Mouse (Mus musculus) limb, embryonic 13.5 days (tissue): ENCODE results near the gene Abl2. TPM values are rescaled to one million over a fixed set of nuclear protein-coding genes. Genes with fewer than 3 reads are reported as not detected.

Source experiments
- ATAC-seq: fragments of 200-750 bp; cut with Nextera tagmentation; 2 replicates; pipeline ENCODE4 v1.8.0; 2017; ENCODE audit warnings: low read depth, moderate number of reproducible peaks, moderate TSS enrichment; ENCODE audit not compliant: low FRiP score
- H3K27ac ChIP-seq: fragments of 300-500 bp; sonication (generic); 2 replicates; pipeline ENCODE4 v1.5.1; 2015; ENCODE audit warnings: inconsistent platforms, mild to moderate bottlenecking, moderate library complexity
- H3K27me3 ChIP-seq: fragments of 300-500 bp; sonication (generic); 2 replicates; pipeline ENCODE4 v1.6.1; 2015; ENCODE audit warnings: mild to moderate bottlenecking, inconsistent platforms
- H3K36me3 ChIP-seq: fragments of 300-500 bp; sonication (generic); 2 replicates; pipeline ENCODE4 v1.6.1; 2015; ENCODE audit warnings: inconsistent platforms, mild to moderate bottlenecking, moderate library complexity
- H3K4me1 ChIP-seq: fragments of 300-500 bp; sonication (generic); 2 replicates; pipeline ENCODE4 v1.6.1; 2015; ENCODE audit warnings: inconsistent platforms
- H3K4me2 ChIP-seq: fragments of 300-500 bp; sonication (generic); replicated peaks from 2 replicates; pipeline ENCODE4 v1.6.1; 2015; ENCODE audit warnings: inconsistent platforms, mild to moderate bottlenecking, moderate library complexity
- H3K4me3 ChIP-seq: fragments of 300-500 bp; sonication (generic); 2 replicates; pipeline ENCODE4 v1.5.1; 2015; ENCODE audit warnings: moderate library complexity, mild to moderate bottlenecking, inconsistent platforms
- H3K9ac ChIP-seq: fragments of 300-500 bp; sonication (generic); 2 replicates; pipeline ENCODE4 v1.6.1; 2015; ENCODE audit warnings: mild to moderate bottlenecking, inconsistent platforms
- H3K9me3 ChIP-seq: fragments of 300-500 bp; sonication (generic); 2 replicates; pipeline ENCODE4 v1.6.1; 2016; ENCODE audit warnings: inconsistent platforms
- WGBS: fragments of 180-500 bp; shearing (Covaris S2); methylation state at CpG from one replicate; pipeline ENCODE4 v1.1.7; 2015; 5-methylcytosine and 5-hydroxymethylcytosine counted together
- polyA plus RNA-seq: library from polyadenylated mRNA; unstranded; fragments of >200 nt; fragmentation: Nextera tagmentation; extraction: Ambion mirVana; gene quantifications from 2 replicates; pipeline ENCODE4 v1.2.1, GENCODE M21; 2015

The Abl2 gene
- polyA plus RNA-seq, 1 experiment from 2014 or later = 5.3 TPM

GRCm38 (mm10) chr1:156616989-156617598 is 58.5 kb downstream of the Abl2 start:
- peaks cover 30% of the 10 kb centered on the region for H3K4me1 ChIP-seq
- peak overlapping the region; percentile 7; the same call in 1 of the 2 replicates for H3K4me2 ChIP-seq
- 0 out of 2 replicates have a peak overlapping the region, but pooled peaks have one; percentile 25 for H3K9ac ChIP-seq
- 51% methylated on average over 12 of the region's 12 CpGs for WGBS
- no peak overlapping the region; the same call in 1 of the 2 replicates for H3K4me3 ChIP-seq
- peaks cover 1% of the 10 kb centered on the region; the same call in 1 of the 2 replicates for H3K36me3 ChIP-seq
- H3K27me3 ChIP-seq = no peaks in the 10 kb centered on the region
- H3K9me3 ChIP-seq = no peaks in the 10 kb centered on the region
- ATAC-seq = no peak
- no peak overlapping the region for H3K27ac ChIP-seq

- H3K36me3 ChIP-seq = peaks cover 6% of the 10 kb centered on the region; the same call in 1 of the 2 replicates
Measured at GRCm38 (mm10) chr1:156617811-156618210, 59.2 kb downstream of the Abl2 start.

DNA sequence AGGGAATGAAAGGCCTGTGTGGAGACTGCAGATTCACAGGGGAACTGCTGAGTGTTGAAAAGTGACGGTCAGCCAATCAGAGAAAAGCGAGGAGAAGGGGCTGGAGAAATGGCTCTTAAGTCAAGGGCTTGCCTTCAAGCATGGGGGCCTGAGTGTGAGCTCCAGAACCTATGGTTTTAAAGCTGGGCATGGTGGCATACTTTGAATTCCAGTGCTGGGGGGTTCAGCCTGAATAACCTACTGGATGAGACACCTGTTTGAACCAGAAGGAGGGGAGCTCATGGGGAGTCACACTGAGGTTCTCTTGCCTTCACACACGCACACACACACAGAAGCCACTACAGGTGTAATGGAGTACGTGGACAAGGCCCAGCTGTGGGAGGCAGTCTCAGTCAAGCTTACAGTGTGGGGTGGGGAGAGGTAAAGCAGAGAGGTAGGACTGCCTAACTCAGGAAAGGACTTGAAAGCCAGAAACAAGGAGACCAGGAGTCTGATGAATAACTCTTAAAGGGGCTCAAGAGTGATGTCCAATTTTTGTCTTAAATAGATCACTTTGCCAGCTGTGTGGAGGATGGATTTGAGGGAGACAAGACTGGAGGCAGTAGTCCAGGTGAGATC is 61.8 kb downstream of the Abl2 start:
- 74% methylated on average over 4 of the region's 4 CpGs for WGBS
- Histone ChIP-seq H3K4me1 (peaks cover 17% of the 10 kb centered on the region), H3K27me3 (no peaks in the 10 kb centered on the region), H3K4me2 (no peak overlapping the region), H3K36me3 (peaks cover 20% of the 10 kb centered on the region), H3K9me3 (no peaks in the 10 kb centered on the region), H3K27ac (no peak overlapping the region), H3K4me3 (no peak overlapping the region), H3K9ac (no peak overlapping the region)
- no peak for ATAC-seq

More at GRCm38 (mm10) chr1:156617811-156618210, 59.2 kb downstream of the Abl2 start:
- H3K27me3 ChIP-seq = no peaks in the 10 kb centered on the region
- 71% methylated on average over 4 of the region's 4 CpGs for WGBS
- no peak overlapping the region for H3K27ac ChIP-seq
- no peaks in the 10 kb centered on the region for H3K9me3 ChIP-seq
- no peak overlapping the region for H3K9ac ChIP-seq
- peaks cover 30% of the 10 kb centered on the region for H3K4me1 ChIP-seq
- ATAC-seq = no peak
- no peak overlapping the region for H3K4me3 ChIP-seq
- H3K4me2 ChIP-seq = no peak overlapping the region

DNA sequence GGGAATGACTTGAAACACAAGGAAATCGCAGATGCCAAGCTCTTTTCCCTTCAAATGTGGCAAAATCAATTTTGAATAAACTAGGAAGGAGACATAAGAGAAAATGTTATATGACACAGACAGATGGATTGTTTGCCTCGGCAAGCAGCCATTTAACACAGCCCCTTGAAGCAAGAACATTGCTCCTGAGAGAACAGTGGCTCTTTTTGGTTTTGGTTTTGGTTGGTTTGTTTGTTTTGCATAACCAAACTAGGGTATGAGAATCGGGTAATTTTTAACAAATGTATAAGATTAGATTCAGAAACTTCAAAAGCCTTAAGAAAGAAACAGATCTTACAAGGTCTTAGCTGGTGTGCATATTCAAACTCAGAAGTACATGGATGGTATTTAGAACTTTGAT is 62.4 kb downstream of the Abl2 start:
- no peak for ATAC-seq
- H3K4me3 ChIP-seq = no peak overlapping the region
- H3K4me2 ChIP-seq = no peak overlapping the region
- peaks cover 24% of the 10 kb centered on the region for H3K36me3 ChIP-seq
- H3K4me1 ChIP-seq = peaks cover 11% of the 10 kb centered on the region
- H3K27ac ChIP-seq = no peak overlapping the region
- no peaks in the 10 kb centered on the region for H3K9me3 ChIP-seq
- WGBS = 73% methylated on average over 3 of the region's 3 CpGs
- H3K9ac ChIP-seq = no peak overlapping the region
- H3K27me3 ChIP-seq = no peaks in the 10 kb centered on the region

DNA sequence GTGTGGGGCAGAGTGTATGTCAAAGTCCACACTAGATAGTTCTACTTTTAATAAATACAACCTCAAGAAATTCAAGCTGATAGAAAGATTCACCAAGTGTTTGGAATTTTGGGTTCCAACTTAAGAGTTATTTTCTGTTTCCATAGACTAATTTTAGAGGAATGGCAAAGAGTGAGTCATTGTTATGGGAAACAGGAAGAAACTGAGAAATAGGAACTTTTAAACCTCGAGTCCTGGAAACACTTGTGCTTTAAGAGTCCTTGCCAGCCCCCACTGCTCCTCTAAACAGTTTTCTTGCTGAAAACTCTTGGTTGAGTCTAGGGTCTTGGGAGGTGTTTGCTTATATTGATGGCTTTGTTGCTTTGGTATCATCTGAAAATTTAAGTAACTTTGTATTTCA is 65.6 kb downstream of the Abl2 start:
- no peaks in the 10 kb centered on the region for H3K27me3 ChIP-seq
- no peak for ATAC-seq
- H3K4me1 ChIP-seq = 0 out of 2 replicates have a peak, but pooled peaks cover 2% of the 10 kb centered on the region
- no peak overlapping the region for H3K9ac ChIP-seq
- H3K36me3 ChIP-seq = peaks cover 30% of the 10 kb centered on the region
- 70% methylated on average over 1 of the region's 1 CpGs for WGBS
- H3K4me2 ChIP-seq = no peak overlapping the region
- H3K4me3 ChIP-seq = no peak overlapping the region
- H3K27ac ChIP-seq = no peak overlapping the region
- no peaks in the 10 kb centered on the region for H3K9me3 ChIP-seq

DNA sequence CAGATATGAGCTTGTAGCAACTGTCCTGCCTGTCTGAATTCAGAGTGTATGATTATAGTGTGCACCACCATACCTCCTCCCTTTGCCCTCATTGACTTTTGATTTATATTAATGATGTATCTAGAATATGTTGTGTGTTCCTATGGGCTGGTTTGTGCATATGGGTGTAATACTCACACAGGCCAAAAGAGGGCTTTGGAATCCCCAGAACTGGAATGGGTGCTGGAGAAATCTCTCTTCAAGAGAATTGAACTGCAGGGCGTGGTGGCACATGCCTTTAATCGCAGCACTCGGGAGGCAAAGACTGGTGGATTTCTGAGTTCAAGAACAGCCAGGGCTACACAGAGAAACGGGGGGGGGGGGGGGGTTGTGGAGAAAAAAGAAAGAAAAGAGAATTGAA is 68.1 kb downstream of the Abl2 start:
- Histone ChIP-seq H3K36me3 (peaks cover 55% of the 10 kb centered on the region), H3K4me3 (no peak overlapping the region), H3K9me3 (0 out of 2 replicates have a peak, but pooled peaks cover 4% of the 10 kb centered on the region), H3K4me1 (no peaks in the 10 kb centered on the region), H3K27me3 (no peaks in the 10 kb centered on the region), H3K27ac (no peak overlapping the region), H3K9ac (no peak overlapping the region), H3K4me2 (no peak overlapping the region)
- ATAC-seq = no peak
- WGBS = 77% methylated on average over 4 of the region's 4 CpGs

GRCm38 (mm10) chr1:156629984-156630383 is 71.4 kb downstream of the Abl2 start:
- Histone ChIP-seq H3K9ac (no peak overlapping the region), H3K27ac (no peak overlapping the region), H3K4me2 (no peak overlapping the region), H3K36me3 (peaks cover 66% of the 10 kb centered on the region), H3K4me3 (no peak overlapping the region), H3K4me1 (no peaks in the 10 kb centered on the region), H3K9me3 (0 out of 2 replicates have a peak, but pooled peaks cover 4% of the 10 kb centered on the region), H3K27me3 (no peaks in the 10 kb centered on the region)
- 94% methylated on average over 8 of the region's 8 CpGs for WGBS
- no peak for ATAC-seq

- no peak for ATAC-seq
- Histone ChIP-seq H3K36me3 (peaks cover 65% of the 10 kb centered on the region), H3K9ac (no peak overlapping the region), H3K4me2 (no peak overlapping the region), H3K27me3 (no peaks in the 10 kb centered on the region), H3K27ac (no peak overlapping the region), H3K9me3 (0 out of 2 replicates have a peak, but pooled peaks cover 4% of the 10 kb centered on the region), H3K4me3 (no peak overlapping the region), H3K4me1 (no peaks in the 10 kb centered on the region)
Measured at GRCm38 (mm10) chr1:156630965-156631364, 72.4 kb downstream of the Abl2 start.

DNA sequence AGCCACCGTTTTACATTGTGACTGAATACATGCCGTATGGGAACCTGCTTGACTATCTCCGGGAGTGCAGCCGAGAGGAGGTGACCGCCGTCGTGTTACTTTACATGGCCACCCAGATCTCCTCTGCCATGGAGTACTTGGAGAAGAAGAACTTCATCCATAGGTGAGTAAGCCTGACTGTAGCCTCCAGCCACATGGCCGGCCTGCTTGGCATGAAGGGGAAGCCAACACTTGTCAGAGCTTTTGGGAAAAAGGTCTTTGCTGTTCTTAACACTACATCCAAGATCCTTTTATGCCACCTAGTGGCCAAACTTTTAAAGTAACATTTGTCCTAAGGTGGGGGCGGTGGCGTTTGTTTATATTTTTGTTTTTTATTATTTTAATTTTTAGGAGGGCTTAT is 74.5 kb downstream of the Abl2 start:
- Histone ChIP-seq H3K27me3 (no peaks in the 10 kb centered on the region), H3K4me2 (no peak overlapping the region), H3K36me3 (peaks cover 73% of the 10 kb centered on the region), H3K4me1 (no peaks in the 10 kb centered on the region), H3K9me3 (0 out of 2 replicates have a peak, but pooled peaks cover 4% of the 10 kb centered on the region), H3K9ac (no peak overlapping the region), H3K27ac (no peak overlapping the region), H3K4me3 (no peak overlapping the region)
- peak; percentile 44; the same call in 1 of the 2 replicates for ATAC-seq
- 72% methylated on average over 10 of the region's 10 CpGs for WGBS

- no peak overlapping the region for H3K4me3 ChIP-seq
- no peak overlapping the region for H3K27ac ChIP-seq
- no peaks in the 10 kb centered on the region for H3K27me3 ChIP-seq
- WGBS = 87% methylated on average over 2 of the region's 2 CpGs
- peaks cover 74% of the 10 kb centered on the region for H3K36me3 ChIP-seq
- 0 out of 2 replicates have a peak, but pooled peaks cover 4% of the 10 kb centered on the region for H3K9me3 ChIP-seq
- no peak for ATAC-seq
- no peaks in the 10 kb centered on the region for H3K4me1 ChIP-seq
- H3K9ac ChIP-seq = no peak overlapping the region
- no peak overlapping the region for H3K4me2 ChIP-seq
Measured at GRCm38 (mm10) chr1:156635148-156635547, 76.6 kb downstream of the Abl2 start.

DNA sequence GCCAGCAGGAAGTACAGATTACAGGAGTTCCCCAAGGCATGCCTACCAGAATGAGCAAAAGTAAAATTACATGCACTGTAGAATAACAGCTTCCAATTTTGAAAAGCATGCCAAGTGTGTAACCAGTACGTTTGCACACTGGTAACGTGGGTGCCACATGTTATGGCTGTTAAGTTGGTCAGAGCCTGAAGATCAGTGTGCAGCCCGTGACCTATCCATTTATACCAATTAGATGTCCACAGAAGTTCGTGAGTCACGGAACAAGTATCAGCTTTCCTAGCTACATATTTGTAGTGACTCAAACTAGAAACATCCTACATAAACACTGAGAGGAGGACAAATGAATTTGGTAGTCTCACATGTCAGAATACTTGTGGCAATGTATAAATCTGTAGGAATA is 80.9 kb downstream of the Abl2 start:
- no peak overlapping the region for H3K9ac ChIP-seq
- H3K4me1 ChIP-seq = peaks cover 21% of the 10 kb centered on the region
- ATAC-seq = no peak
- no peak overlapping the region for H3K4me3 ChIP-seq
- peaks cover 67% of the 10 kb centered on the region for H3K36me3 ChIP-seq
- no peaks in the 10 kb centered on the region for H3K27me3 ChIP-seq
- 84% methylated on average over 5 of the region's 5 CpGs for WGBS
- H3K9me3 ChIP-seq = no peaks in the 10 kb centered on the region
- no peak overlapping the region for H3K4me2 ChIP-seq
- no peak overlapping the region for H3K27ac ChIP-seq

GRCm38 (mm10) chr1:156640577-156640976 is 82.0 kb downstream of the Abl2 start:
- Histone ChIP-seq H3K4me2 (no peak overlapping the region), H3K4me3 (no peak overlapping the region), H3K4me1 (peaks cover 29% of the 10 kb centered on the region), H3K27ac (no peak overlapping the region), H3K9me3 (no peaks in the 10 kb centered on the region), H3K27me3 (no peaks in the 10 kb centered on the region), H3K36me3 (peaks cover 57% of the 10 kb centered on the region), H3K9ac (no peak overlapping the region)
- no peak for ATAC-seq
- 69% methylated on average over 4 of the region's 4 CpGs for WGBS
